8 mouse cellular contexts compared by ENCODE assay signal in genomic region chr11:107138633-107139032, GRCm38 (mm10). TPM values are rescaled to one million over a fixed set of nuclear protein-coding genes. Genes with fewer than 3 reads are reported as not detected.
DNase-seq lines count a peak whose midpoint lies in the region; TF ChIP-seq lines count a peak whose summit lies in the region.

No protein-coding gene starts in this region.

- intact Hi-C loops in gastrocnemius, adult 2 months (cut with DNase I) = no loop called here
- intact Hi-C loops in gastrocnemius, postnatal 36 days (cut with DNase I) = no loop called here
- intact Hi-C loops in left cerebral cortex, postnatal 14 days (cut with DNase I) = no loop called here

- TF ChIP-seq CTCF in gastrocnemius, adult 2 months (IDR thresholded peaks at IDR 0.05) = peak; percentile 51

- H3K4me3 ChIP-seq in gastrocnemius, adult 2 months = no peak overlapping the region

- no peak overlapping the region for H3K27ac ChIP-seq in gastrocnemius, adult 2 months

- peak; percentile 28 for DNase-seq in gastrocnemius, adult 2 months
- DNase-seq in gastrocnemius, postnatal 36 days = no peak
- peak; percentile 40 for DNase-seq in retina, postnatal 1 day
- no peak for DNase-seq in retina, embryonic 14.5 days (ENCODE audit: low spot score)
- DNase-seq in lung, postnatal 10 days = peak; percentile 42
- DNase-seq in thymus, postnatal 4 days = peak; percentile 82
- no peak for DNase-seq in ovary, postnatal 36 days (ENCODE audit: low spot score)
- DNase-seq in left cerebral cortex, postnatal 14 days (ENCODE audit: low spot score in 2 of 2) = no peak

RNA-seq across cellular contexts. Expression of gene Bptf, which starts 6.7 kb away (rescaled TPM):
- 10 to 100 TPM; 22.4 to 24.2 TPM for total RNA-seq in gastrocnemius, adult 2 months (2021)
- 10 to 100 TPM; 15.9 to 18.0 TPM for total RNA-seq in gastrocnemius, postnatal 36 days (2021)
- total RNA-seq in left cerebral cortex, postnatal 14 days (2021) = 10 to 100 TPM; 57.9 to 59.8 TPM

RNA-seq across cellular contexts. Expression of gene Nol11, which starts 50.5 kb away (rescaled TPM):
- total RNA-seq in gastrocnemius, adult 2 months (2021) = 10 to 100 TPM; 13.6 to 15.4 TPM
- total RNA-seq in gastrocnemius, postnatal 36 days (2021) = 10 to 100 TPM in 1 of 2 experiments, 1 to 10 TPM in 1; 9.3 to 12.8 TPM
- 10 to 100 TPM; 24.8 to 25.6 TPM for total RNA-seq in left cerebral cortex, postnatal 14 days (2021)

Comparison
In these comparisons a context has a peak if more than half of its experiments do, and no peak if none do; other contexts are left out.
1. DNase-seq: peak in gastrocnemius, adult 2 months (single experiment), retina, postnatal 1 day (single experiment), lung, postnatal 10 days (single experiment) and thymus, postnatal 4 days (single experiment); none in gastrocnemius, postnatal 36 days (0 of 2), retina, embryonic 14.5 days (single experiment), ovary, postnatal 36 days (single experiment) and left cerebral cortex, postnatal 14 days (0 of 2).